Mouse (Mus musculus): ENCODE measurements around the gene Chpf. TPM values are rescaled to one million over a fixed set of nuclear protein-coding genes. Genes with fewer than 3 reads are reported as not detected.

Chpf gene
- polyA plus RNA-seq, 1 experiment: 13.3 TPM

- no peak overlapping the region for H3K9ac ChIP-seq (ENCODE audit: low read depth, poor library complexity, severe bottlenecking)
- peak overlapping the region; percentile 6 for H3K4me3 ChIP-seq (ENCODE audit: low read depth, low read length)
- no peaks in the 10 kb centered on the region for H3K36me3 ChIP-seq (ENCODE audit: control insufficient read depth, insufficient read depth, low read length, poor library complexity, severe bottlenecking)
- H3K27me3 ChIP-seq (ENCODE audit: control insufficient read depth, insufficient read depth, low read length, poor library complexity, severe bottlenecking): no peaks in the 10 kb centered on the region
- TF ChIP-seq EP300 (IDR thresholded peaks at IDR 0.05; ENCODE audit: insufficient read depth, low read depth, low read length) (no peak), CTCF (IDR thresholded peaks at IDR 0.05; ENCODE audit: low read depth, low read length) (no peak), POLR2A (IDR thresholded peaks at IDR 0.05; ENCODE audit: insufficient read depth, low read length) (no peak)
- H3K4me1 ChIP-seq (ENCODE audit: control insufficient read depth, insufficient read depth, low read length): no peaks in the 10 kb centered on the region
- no peaks in the 10 kb centered on the region for H3K9me3 ChIP-seq (replicated peaks; ENCODE audit: control insufficient read depth, insufficient read depth, low read length, poor library complexity, severe bottlenecking)
- no peak overlapping the region for H3K27ac ChIP-seq (ENCODE audit: insufficient read depth, low read length)
These were observed 11.9 kb upstream of the Chpf start for GRCm38 (mm10) chr1:75490785-75491551.

GRCm38 (mm10) chr1:75487405-75488161 is 8.5 kb upstream of the Chpf start:
- Histone ChIP-seq H3K27me3 (ENCODE audit: control insufficient read depth, insufficient read depth, low read length, poor library complexity, severe bottlenecking) (peaks cover 3% of the 10 kb centered on the region; the same call in 1 of the 2 replicates), H3K4me1 (ENCODE audit: control insufficient read depth, insufficient read depth, low read length) (no peaks in the 10 kb centered on the region), H3K9me3 (replicated peaks; ENCODE audit: control insufficient read depth, insufficient read depth, low read length, poor library complexity, severe bottlenecking) (no peaks in the 10 kb centered on the region), H3K9ac (ENCODE audit: low read depth, poor library complexity, severe bottlenecking) (peak overlapping the region; percentile 50), H3K27ac (ENCODE audit: insufficient read depth, low read length) (no peak overlapping the region), H3K36me3 (ENCODE audit: control insufficient read depth, insufficient read depth, low read length, poor library complexity, severe bottlenecking) (no peaks in the 10 kb centered on the region), H3K4me3 (ENCODE audit: low read depth, low read length) (peak overlapping the region; percentile 81)
- TF ChIP-seq CTCF (IDR thresholded peaks at IDR 0.05; ENCODE audit: low read depth, low read length): peak; percentile 16
- no peak for TF ChIP-seq EP300 (IDR thresholded peaks at IDR 0.05; ENCODE audit: insufficient read depth, low read depth, low read length)

- Histone ChIP-seq H3K27me3 (ENCODE audit: control insufficient read depth, insufficient read depth, low read length, poor library complexity, severe bottlenecking) (peaks cover 3% of the 10 kb centered on the region; the same call in 1 of the 2 replicates), H3K4me1 (ENCODE audit: control insufficient read depth, insufficient read depth, low read length) (no peaks in the 10 kb centered on the region), H3K36me3 (ENCODE audit: control insufficient read depth, insufficient read depth, low read length, poor library complexity, severe bottlenecking) (no peaks in the 10 kb centered on the region), H3K9me3 (replicated peaks; ENCODE audit: control insufficient read depth, insufficient read depth, low read length, poor library complexity, severe bottlenecking) (no peaks in the 10 kb centered on the region), H3K9ac (ENCODE audit: low read depth, poor library complexity, severe bottlenecking) (peak overlapping the region; percentile 50), H3K27ac (ENCODE audit: insufficient read depth, low read length) (no peak overlapping the region), H3K4me3 (ENCODE audit: low read depth, low read length) (peak overlapping the region; percentile 81)
- TF ChIP-seq POLR2A (IDR thresholded peaks at IDR 0.05; ENCODE audit: insufficient read depth, low read length) (no peak), CTCF (IDR thresholded peaks at IDR 0.05; ENCODE audit: low read depth, low read length) (no peak), EP300 (IDR thresholded peaks at IDR 0.05; ENCODE audit: insufficient read depth, low read depth, low read length) (no peak)
These were observed 7.9 kb upstream of the Chpf start for GRCm38 (mm10) chr1:75487040-75487404.

- peaks cover 3% of the 10 kb centered on the region; the same call in 1 of the 2 replicates for H3K27me3 ChIP-seq (ENCODE audit: control insufficient read depth, insufficient read depth, low read length, poor library complexity, severe bottlenecking)
- no peaks in the 10 kb centered on the region for H3K36me3 ChIP-seq (ENCODE audit: control insufficient read depth, insufficient read depth, low read length, poor library complexity, severe bottlenecking)
- no peak overlapping the region for H3K9ac ChIP-seq (ENCODE audit: low read depth, poor library complexity, severe bottlenecking)
- peak overlapping the region; percentile 81 for H3K4me3 ChIP-seq (ENCODE audit: low read depth, low read length)
- no peak for TF ChIP-seq POLR2A (IDR thresholded peaks at IDR 0.05; ENCODE audit: insufficient read depth, low read length)
- TF ChIP-seq CTCF (IDR thresholded peaks at IDR 0.05; ENCODE audit: low read depth, low read length): no peak
- TF ChIP-seq EP300 (IDR thresholded peaks at IDR 0.05; ENCODE audit: insufficient read depth, low read depth, low read length): no peak
- H3K9me3 ChIP-seq (replicated peaks; ENCODE audit: control insufficient read depth, insufficient read depth, low read length, poor library complexity, severe bottlenecking): no peaks in the 10 kb centered on the region
- H3K4me1 ChIP-seq (ENCODE audit: control insufficient read depth, insufficient read depth, low read length): no peaks in the 10 kb centered on the region
- H3K27ac ChIP-seq (ENCODE audit: insufficient read depth, low read length): no peak overlapping the region
These were observed 7.5 kb upstream of the Chpf start for GRCm38 (mm10) chr1:75486561-75486960.

- H3K4me3 ChIP-seq (ENCODE audit: low read depth, low read length): no peak overlapping the region
These were observed 1.6 kb upstream of the Chpf start for GRCm38 (mm10) chr1:75480735-75481134.

More at GRCm38 (mm10) chr1:75480735-75481134, 1.6 kb upstream of the Chpf start:
- peaks cover under 1% of the 10 kb centered on the region; the same call in 1 of the 2 replicates for H3K27me3 ChIP-seq (ENCODE audit: control insufficient read depth, insufficient read depth, low read length, poor library complexity, severe bottlenecking)
- H3K9me3 ChIP-seq (replicated peaks; ENCODE audit: control insufficient read depth, insufficient read depth, low read length, poor library complexity, severe bottlenecking): no peaks in the 10 kb centered on the region
- TF ChIP-seq POLR2A (IDR thresholded peaks at IDR 0.05; ENCODE audit: insufficient read depth, low read length): no peak
- 0 out of 2 replicates have a peak, but pooled peaks have one; percentile 20 for TF ChIP-seq EP300 (IDR thresholded peaks at IDR 0.05; ENCODE audit: insufficient read depth, low read depth, low read length)
- no peak overlapping the region for H3K27ac ChIP-seq (ENCODE audit: insufficient read depth, low read length)
- H3K9ac ChIP-seq (ENCODE audit: low read depth, poor library complexity, severe bottlenecking): no peak overlapping the region
- H3K36me3 ChIP-seq (ENCODE audit: control insufficient read depth, insufficient read depth, low read length, poor library complexity, severe bottlenecking): peaks cover 7% of the 10 kb centered on the region; the same call in 1 of the 2 replicates
- no peaks in the 10 kb centered on the region for H3K4me1 ChIP-seq (ENCODE audit: control insufficient read depth, insufficient read depth, low read length)

All from ES-Bruce4 (cell line).